Mouse (Mus musculus) left cerebral cortex, postnatal 25 days (tissue): ENCODE measurements around the gene Pik3r1. TPM values are rescaled to one million over a fixed set of nuclear protein-coding genes. Genes with fewer than 3 reads are reported as not detected.

Experiments used
- DNase-seq, 2 experiments: peaks; one replicate each; pipeline ENCODE4 v3.0.0; 2022; ENCODE audit warnings: low spot score in 2 of 2, mixed read lengths in 1 of 2
- intact Hi-C: fragments of 180-260 bp; cut with DNase I; formaldehyde crosslinking; loops from one replicate; pipeline ENCODE4 v1.15.1; 2025
- total RNA-seq, 2 experiments: library from RNA; stranded (reverse); gene quantifications; 2 replicates each; pipeline ENCODE4 v1.2.3; 2021

The Pik3r1 gene
- total RNA-seq, 2 experiments from 2014 or later, result 144 to 146 TPM

DNA sequence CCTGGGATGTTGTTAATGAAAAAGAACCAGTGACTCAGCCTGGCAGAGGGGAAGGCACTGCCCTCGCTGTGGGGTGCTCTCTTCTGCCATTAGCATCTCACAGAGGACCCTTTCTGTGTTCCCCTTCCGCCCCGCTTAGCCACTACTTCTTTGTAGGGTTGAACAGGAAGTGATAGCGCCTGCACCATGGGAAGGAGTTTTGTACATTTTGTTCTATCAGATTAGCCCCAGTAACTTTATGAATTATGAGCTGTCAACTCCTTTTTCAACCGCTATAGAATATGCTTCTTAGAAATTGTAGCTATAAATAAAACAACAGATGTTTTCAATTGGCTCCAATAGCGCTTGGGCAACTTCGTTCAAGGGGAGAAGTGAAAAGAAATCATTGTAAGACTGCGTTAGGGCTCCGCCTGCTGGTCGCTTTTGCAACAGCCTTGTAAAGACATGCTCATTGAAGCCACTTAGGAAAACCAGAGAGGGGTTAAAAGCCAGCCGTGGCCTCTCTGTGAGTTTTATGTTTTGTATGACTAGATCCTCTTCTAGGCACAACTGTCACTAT, 48.6 kb downstream of the Pik3r1 start:
- DNase-seq, result peak; percentile 82 to 87
- intact Hi-C loops, result no loop called here

DNA sequence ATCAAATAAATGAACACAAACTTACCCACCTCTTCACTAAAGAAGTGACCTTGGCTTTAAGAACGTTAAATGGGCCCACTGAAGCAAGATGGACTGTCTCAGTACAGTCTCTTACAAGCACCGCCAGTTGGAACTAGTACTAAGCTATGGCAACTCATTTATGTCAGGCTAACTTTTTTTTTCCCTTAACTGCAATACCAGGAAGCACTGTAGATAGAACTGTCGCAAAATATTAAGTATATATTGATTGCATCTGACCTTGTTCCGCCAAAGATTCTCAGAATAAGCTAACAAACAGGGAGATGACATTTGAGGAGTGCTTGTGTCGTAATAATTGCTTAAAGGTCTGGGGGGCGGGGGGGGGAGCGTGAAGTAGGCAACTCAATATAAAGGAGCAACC, 49.3 kb downstream of the Pik3r1 start:
- no peak for DNase-seq
- intact Hi-C loops, result no loop called here

DNA sequence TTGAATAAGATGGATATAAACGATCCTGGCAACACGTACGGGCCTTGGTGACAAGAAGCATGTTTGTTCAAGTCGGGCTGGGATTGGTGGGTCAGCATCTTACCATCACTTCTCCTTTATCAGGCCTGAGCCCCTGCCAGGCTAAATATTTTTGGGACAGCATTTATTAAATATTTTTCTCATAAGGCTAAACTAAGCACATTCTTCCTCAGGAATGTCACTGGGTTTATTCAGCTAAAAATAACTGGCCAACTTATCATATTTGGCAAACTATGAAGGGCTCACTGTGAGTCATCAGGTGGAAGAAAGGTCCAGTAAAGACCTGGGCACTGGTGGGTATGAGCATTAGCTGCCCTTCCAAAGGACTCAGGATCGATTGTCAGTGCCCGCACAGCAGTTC, 50.2 kb downstream of the Pik3r1 start:
- intact Hi-C loops, result no loop called here
- DNase-seq, result no peak

DNA sequence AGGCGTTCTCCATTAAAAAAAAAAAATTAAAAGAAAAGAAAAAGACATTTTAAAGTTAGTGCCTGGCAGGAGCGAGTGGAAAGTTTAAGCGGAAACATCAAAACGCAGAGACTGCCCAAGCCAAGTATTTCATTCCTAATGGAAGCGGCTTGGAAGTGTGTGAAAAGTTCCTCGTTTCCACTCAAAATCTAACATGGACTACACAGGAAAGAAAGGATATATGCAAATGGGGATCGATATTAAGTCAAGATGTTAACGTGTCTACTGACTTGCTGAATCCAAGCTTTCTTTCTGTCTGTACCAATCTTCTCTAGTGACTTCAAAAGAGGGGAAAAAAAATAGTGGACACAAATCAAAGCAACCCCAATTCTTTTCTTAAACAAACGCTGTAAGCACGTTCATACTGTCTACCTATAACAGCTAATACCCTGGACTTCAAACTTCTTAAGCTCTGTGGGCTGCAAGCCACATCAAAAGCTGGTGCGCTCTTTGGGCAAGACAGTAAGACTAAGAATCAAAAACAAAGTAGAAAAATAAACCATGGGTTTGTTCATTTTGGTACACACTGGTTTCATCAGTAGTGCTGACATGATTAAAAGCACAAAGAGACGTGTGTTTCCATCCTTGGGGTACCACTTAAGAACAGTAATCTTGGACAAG, 54.5 kb downstream of the Pik3r1 start:
- intact Hi-C loops, result no loop called here

DNA sequence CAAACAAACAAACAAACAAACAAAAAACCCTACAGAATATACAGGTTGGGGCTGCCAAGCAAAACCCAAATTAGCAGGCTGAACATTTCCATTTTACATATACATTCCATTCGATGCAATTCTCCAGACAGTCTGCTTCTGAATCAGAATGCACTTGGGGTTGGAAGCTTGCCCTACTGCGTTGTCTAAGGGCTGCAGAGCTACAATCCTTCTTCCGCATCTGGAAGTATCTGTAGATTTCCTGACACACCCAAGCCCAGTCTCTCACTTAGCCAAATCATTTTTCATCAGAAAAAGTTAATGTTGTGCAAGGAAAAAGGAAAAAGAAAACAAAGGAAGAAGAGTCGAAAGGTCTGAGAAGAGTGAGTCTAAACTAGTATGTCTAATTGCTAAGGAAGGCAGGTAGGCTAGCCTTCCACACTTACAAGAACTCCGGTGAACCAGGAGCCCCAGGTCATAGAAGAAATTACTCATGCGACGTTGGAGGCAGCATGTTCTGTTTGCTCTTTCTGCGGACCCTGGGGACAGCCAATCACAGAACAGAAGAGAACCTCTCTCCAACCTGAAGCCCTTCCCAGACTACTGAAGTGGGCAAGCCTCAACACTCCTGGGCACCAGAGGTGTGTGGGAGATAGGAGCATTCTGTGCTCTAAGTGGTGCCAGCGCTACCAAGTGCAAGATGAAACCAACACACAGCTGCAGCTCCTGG, 55.1 kb downstream of the Pik3r1 start:
- intact Hi-C loops, result no loop called here
- peak in 1 of 2 experiments; percentile 43 for DNase-seq

More for the DNA sequence above, 54.5 kb downstream of the Pik3r1 start:
- DNase-seq, result no peak

DNA sequence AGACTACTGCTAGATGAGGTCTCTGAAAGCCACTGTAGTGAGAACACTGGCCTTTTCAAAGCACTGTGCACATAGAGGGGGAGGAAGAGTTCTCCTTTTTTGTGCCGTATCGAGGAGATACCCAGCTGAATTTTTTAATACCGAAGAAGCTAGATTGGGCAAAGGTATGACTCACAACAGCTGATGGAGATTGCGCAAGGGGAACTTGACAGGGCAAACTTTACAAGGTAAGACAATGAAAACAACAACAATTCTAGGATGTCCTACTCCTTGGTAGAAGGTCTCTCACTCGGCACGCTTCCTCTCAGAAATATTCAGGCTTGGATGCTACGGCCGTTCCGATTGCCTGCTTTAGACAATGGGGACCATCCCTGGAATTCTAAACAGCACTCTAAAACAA, 55.9 kb downstream of the Pik3r1 start:
- intact Hi-C loops, result no loop called here

DNA sequence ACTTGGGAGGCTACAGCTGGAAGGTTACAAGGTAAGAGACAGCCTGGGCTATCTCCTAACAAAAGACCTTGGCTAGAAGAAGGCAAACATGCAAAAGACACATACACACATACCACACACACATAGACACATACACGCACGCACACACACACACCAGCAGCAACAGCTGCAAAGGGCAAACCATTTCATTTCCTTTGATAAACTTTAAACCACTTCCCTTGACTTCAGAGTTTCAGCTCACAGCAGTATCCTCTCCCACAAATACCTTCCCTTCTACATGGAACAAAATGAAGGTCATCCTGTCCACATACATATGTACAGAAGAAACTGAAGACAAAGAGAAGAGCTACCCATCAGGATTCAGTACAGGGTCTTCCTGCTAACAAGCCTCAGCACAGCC, 56.7 kb downstream of the Pik3r1 start:
- DNase-seq, result no peak
- intact Hi-C loops, result no loop called here

More for the DNA sequence above, 55.9 kb downstream of the Pik3r1 start:
- no peak for DNase-seq

DNA sequence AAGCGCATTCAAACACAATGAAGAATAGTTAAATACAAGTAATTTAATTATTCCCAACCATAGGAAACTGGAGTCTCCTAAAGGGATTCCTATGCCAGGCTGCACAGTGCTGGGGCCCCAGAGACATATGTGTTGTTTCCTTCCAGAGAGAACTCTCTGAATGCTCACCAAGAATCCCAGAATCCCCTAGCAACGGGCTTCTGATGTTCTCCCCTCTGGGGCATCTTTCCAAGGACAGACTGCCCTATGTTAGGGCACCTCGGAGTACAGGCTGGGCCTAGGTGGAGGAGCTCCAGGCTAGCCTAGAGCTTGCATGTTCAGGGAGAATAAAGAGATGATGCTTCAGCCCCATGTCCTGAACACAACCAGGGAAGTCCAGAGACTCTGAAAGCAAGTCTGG, 58.2 kb downstream of the Pik3r1 start:
- DNase-seq, result no peak
- intact Hi-C loops, result no loop called here

DNA sequence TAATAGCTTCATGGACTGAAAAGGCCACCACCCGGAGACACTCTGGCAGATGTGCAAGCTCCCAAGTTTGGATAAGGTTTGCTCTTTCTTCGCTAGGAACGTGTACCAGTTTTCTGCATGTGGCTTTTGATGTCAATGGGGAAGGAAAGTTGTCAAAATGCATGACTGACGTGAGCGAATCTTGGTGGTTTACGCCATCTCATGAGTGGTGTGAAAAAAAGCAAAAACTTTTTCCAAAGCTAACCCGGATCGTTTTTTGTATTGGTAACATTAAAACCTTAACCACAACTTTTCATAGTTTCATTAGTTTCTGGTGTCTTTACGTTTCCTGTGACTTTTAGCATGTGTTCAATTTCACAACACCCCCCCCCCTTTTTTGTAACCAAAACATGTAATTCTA, 60.8 kb downstream of the Pik3r1 start:
- intact Hi-C loops, result no loop called here
- DNase-seq, result no peak

DNA sequence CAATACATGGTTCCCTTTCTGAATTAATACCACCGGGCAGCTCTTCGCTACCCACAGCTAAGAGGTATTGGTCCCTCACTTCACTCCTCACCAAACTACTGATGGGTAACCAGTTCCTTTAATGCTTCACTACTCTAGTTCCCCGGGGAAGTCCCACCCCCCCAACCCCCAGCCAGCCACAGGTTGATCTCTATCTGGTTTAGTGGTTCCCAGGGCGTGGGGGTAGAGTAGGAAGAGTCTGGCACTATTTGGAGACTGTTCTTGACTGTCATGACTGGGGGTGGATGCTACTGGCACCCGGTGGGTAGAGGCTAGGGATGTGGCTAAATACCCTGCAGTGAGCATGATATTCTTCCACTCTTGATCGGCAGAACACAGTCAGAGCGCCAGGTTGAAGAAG, 61.6 kb downstream of the Pik3r1 start:
- intact Hi-C loops, result no loop called here

DNA sequence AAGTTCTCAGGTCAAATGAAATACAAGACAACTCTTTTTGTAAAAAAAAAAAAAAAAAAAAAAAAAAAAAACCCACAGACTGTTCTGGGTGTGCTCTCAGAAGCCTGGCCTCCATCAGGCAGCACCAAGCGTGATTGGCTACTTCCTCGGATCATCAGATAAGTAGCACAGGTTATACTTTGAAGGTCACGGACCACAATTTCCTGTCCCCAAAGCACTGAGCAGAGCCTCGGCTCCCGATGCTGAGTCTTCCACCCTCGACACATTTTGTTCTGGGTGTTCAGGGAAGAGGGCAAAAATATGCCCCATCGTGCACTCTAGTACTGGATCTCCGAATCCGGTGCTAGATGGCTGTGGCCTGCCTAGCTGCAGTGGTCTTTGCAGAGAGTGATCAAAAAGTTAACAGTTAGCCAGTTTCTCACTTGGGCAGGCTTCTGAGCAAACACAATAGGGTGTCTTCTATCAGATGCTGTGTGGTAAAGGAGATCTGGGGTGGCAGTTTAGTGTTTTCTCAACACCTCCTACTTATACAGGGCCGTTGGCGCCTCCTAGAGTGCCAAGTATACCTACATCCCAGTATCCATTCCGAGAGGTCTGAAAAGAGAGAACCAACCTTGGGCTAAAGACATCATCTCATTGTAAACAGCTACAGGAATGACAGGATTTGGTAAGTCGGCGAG, 65.8 kb downstream of the Pik3r1 start:
- DNase-seq, result no peak
- intact Hi-C loops, result no loop called here

More for the DNA sequence above, 61.6 kb downstream of the Pik3r1 start:
- no peak for DNase-seq

DNA sequence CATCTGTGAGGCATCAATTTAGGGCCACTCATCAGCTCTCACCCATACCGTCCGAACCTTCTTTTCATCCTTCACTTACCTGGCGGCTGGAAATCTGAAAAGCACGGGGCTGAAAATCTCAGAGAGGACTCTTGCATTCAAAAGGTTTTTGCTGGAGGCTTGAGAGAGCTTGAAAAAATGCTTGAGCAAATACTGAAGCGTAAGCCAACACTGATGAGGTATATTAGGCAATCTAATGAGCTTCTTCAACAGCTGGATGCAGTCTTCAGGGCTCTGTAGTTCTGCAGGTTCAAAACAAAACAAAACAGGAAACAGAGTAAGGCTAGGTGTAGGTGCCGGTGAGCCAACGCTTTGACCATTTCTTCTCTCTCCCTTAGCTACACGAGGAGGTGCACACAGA, 66.4 kb downstream of the Pik3r1 start:
- intact Hi-C loops, result no loop called here
- DNase-seq, result no peak

DNA sequence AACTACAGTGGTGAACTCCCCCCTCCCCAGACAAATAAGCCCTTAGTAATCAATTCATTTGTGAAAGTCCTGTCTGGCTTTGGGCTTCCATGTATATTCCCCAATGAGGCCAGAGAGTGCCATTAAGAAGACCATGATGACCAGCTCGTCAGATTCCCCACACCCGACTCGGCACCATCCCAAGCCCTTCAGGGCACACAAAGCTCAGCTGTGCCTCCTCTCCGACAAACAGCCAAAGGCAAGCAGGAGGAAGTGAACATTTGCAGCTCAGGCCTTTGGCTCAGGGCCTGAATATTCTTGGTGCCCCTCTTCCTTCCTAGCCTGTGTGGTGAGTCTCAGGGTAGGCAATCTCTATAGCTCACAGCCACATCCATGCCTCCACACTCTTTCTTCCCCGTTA, 68.3 kb downstream of the Pik3r1 start:
- no peak for DNase-seq
- intact Hi-C loops, result no loop called here

DNA sequence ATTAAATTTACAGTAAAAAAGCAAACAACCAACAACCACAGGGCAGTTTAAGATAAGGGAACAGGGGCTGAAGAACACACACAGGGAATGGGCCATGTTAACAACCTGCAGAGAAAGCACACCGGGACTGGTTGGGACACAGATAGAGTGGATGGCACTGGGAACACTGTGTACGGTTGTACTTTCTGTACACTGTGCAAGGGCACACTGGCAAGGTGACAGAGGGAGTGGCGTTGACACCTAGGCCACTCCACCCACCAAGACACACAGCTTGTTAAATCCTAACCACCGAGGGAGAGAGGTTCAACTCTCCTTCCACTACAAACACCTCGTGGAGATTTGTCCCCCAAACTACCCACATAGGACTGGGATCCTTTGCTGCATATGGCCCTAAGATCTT, 70.1 kb downstream of the Pik3r1 start:
- no peak for DNase-seq
- intact Hi-C loops, result no loop called here

DNA sequence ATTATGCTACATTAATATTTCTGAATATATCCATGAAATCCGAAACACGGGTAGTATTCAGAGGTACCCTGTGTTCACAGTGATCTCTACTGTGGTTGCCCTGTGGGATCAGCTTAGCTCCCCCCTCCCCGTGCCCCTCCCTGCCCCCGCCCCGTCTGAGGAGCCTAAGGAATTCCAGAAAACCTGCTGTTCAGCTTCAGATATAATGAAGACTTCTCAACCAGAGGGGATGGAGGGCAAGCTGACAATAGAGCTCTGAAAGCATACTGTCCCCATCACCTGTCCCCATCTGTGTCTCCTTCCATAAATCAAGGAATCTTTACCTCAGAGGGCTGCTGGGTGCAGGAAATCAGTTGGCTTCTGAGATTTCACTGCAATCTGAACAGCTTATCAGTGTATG, 70.6 kb downstream of the Pik3r1 start:
- intact Hi-C loops, result no loop called here
- DNase-seq, result no peak

DNA sequence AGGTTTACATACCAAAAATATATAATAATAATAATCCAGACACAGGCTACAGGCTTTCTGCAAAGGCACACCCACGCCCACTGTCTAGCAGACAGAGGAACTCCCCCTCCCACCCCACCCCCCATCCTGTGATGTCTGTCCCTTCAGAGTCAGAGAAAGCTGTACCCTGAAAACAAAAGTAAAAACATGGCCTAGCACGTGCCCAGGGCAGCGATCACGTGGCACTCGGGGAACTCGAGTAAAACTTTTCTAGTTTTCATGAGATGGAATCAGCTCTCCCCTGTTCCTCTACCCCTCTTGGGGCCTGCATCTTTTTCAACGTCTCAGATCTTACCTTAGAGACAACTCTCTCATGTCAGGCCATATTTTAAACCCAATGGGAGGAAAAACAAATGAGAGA, 71.2 kb downstream of the Pik3r1 start:
- DNase-seq, result no peak
- intact Hi-C loops, result no loop called here

DNA sequence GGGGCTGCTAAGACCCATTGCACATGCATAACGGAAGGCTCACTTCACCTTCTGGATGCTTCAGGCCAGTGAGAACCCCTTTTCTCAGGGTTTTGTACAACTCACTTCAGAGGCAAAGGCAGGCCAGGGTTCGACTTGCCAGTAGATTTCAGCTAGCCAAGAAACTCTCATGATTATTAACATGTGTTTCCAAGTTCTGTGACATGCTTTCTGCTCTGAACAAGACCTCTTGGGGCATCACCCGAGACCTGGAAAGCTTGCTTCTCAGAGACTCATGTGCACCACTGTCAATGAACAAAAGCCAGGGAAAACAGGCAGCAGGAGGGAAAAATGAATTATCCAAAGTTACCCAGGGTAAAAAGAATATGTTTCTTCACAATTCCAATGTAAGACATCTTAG, 71.7 kb downstream of the Pik3r1 start:
- no peak for DNase-seq
- intact Hi-C loops, result no loop called here

DNA sequence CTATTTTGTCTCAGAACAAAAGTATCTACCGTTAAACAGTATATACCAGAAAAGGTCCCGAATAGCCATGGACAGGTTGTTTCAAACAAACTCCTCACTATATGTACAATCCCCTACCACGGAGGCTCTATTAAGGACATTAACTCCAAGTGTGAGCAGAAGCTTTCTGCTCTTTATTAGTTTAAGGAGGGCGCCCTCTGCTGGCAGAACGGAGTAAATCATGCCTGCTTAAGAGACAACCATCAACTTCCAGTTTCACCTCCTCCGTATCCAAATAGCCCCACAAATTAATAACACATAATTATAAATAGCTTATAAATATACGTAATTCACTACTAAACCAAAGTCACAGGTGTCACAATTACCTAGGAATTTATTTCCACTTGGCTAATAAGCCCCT, 72.1 kb downstream of the Pik3r1 start:
- intact Hi-C loops, result loop anchor here (2.0 kb wide), 4 partner anchors 191 to 847 kb away; no protein-coding TSS in a partner anchor
- peak; percentile 86 to 92 for DNase-seq

DNA sequence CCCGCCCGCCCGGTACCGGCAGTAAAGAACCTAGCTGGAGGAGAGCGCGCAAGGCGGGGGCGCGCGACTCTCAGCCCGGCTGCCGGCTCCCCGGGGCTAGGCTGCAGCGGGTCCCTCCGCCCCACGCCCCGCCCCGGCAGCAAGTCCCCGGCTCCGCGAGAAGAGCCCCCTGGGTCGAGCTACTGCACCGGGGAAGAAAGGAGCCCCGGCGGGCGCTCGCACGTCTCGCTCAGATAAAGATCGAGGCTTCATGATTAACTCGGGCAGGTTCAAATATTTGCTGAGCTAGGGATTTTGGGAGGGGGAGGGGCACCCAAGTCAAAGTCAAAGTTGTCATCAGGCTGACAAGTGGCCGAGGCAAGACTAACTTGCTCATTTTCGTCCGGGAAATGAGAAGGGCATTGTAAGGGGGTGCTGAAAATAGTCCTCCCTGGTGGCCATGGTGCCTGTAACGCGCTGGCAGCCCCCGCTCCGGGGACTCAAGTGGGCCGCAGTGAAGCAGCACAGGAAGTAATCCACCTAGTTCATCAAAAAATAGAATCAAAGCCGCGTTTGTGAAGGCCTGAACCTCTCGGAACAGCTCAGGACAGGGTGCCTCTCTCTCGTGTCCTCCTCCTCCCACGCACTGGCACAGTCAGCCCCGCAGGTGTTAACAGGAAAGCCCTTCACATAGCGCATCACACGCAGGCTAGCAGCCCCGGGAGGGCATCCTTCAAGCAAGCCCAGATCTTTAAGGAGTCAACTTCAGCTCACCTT, 73.3 kb downstream of the Pik3r1 start:
- peak; percentile 63 to 71 for DNase-seq
- intact Hi-C loops, result loop anchor here (1.0 to 5.0 kb wide), 9 partner anchors 190 to 862 kb away; partner anchors contain the start of gene Slc30a5
